Mouse (Mus musculus) layer of hippocampus, postnatal 10 days (tissue): ENCODE measurements around the gene Mx1. TPM values are rescaled to one million over a fixed set of nuclear protein-coding genes. Genes with fewer than 3 reads are reported as not detected.

Experiments
- DNase-seq, 2 experiments: peaks; one replicate each; pipeline ENCODE4 v3.0.0; 2021; ENCODE audit warnings: low spot score in 2 of 2
- long read RNA-seq: library from polyadenylated mRNA; stranded (forward); transcript quantifications from one replicate; pipeline ENCODE4 v2.0.0, GENCODE M21; 2023
- total RNA-seq, 2 experiments: library from RNA; stranded (reverse); gene quantifications; 2 replicates each; pipeline ENCODE4 v1.2.3; 2021

Mx1 gene
- total RNA-seq = 1 to 10 TPM; 1.2 to 1.4 TPM
- long read RNA-seq = 0 reads

DNA sequence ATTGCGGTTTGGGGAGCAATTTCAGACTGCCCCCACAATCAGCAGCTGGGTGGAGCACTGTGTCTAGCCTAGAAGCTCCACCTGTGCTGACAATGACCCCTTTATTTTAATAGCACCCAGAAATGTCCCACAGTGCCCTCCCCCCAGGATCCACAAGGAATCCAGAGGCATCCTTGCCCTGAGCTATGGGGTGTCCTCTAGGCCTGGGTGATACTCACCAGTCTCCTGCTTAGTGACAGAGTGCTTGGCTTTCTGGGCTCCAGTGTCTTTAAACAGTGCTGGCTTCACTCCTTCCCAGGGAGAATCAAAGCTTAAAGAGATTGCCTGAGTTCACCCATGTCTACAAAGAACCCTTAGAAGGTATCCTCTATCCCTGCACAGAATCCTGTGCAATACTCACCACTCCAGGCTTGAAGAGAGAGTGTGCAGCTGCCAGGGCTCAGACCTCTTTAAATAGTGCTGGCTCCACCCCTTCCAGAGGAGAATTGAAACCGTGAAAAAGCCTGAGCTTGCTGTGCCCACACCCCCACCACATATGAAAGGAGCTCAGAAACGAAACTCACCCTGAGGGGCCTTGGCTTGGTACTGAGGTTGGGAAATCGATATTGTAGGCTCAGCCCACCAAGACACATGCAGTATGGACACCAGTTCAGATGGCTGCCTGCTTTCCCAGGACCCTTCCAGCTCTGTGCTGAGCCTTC, at the start of gene Mx1:
Gene Mx1, minus strand, starts transcription at position 427 of the 701 bp plus-strand sequence.
- no peak for DNase-seq

DNA sequence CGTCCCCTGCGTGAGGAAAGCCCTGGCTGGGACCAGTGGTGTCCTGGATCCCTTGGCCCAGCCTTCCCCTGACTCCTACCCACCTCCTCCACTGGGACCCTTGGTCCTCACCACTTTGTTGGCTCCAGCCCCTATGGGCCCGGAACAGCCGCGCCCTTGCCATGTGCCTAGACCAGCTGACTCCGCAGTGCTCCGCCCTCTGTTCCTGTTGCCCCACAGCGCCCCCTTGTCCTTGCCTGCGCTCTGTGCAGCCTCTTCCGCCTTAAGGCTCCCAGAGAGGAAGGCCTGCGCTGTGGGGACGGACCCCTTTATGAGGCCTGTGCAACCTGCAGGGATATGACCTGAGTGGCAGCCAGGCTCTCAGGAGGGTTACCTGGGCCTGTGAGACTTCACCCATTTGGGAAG, 49.6 kb upstream of the Mx1 start:
- DNase-seq = no peak

DNA sequence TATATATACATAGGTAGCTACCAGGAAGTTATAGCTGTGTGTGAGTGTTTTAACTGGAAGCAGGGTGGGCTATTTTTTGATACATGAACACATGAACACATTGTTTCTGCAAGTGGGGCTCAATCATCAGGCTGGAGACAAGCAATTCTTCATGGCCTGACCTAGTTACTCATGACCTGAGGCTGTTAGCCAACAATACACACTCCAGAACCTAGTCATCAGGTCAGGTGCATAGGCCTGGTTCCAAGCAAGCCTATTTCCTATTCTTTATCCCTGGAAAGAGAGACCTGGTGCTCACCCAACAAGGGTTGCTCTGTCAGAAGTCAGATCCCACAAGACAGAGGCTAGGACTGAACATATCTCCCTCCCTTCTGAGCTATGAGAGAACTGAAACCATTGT, 48.8 kb upstream of the Mx1 start:
- DNase-seq = no peak

DNA sequence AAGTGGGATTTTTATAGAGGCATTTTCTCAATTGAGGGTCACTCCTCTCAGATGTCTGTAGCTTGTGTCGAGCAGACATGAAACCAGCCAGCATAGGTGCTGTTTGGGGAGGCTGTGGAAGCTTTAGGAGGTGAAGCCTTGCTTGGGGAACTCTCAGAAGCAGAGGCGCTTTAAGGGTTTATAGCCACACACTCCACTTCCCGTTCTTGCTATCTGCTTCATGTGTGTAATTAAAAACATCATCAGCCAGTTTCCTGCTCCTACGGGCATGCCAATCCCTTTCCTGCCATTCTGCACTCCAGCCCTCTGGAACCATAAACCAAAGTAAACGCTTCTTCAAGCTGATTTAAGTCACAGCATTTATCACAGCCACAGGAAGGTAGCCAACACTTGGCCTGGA, 48.1 kb upstream of the Mx1 start:
- no peak for DNase-seq

DNA sequence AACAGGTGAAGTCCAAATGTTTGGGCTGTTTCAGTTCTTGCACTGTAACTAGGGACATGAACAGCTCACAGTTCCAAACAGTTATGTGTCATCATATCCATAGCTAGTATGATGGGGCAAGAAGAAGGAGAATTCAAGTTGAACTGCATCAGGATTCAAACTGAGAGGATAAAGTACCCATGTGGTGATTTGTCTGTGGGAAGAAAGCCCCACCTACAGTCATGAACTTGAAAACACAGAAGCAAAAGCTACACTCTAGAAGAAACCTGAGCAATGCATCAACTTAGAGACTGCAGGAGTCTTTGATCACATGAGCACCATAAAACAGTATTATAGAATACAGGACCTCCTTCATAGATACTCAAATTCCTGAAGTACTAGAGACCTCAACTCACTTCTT, 45.1 kb upstream of the Mx1 start:
- DNase-seq = no peak

DNA sequence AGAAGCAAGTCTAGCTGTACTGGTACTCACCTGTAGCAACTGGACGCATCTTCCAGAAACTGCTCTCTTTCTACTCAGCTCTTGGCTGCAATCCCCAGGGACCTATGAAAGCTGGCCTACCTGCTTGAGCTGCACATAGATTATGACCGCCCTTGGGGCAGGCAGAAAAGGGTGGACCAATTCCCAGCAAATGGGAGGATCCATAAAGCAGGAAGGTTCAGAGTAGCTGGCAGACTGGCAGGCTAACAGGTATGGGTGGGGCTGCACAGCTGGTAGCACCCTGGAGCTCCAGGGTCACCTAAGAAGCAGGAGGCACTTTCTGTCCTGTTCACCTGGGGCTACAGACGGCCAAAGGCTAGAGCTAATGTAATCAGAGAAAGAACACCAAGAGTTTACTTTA, 42.1 kb upstream of the Mx1 start:
- DNase-seq = no peak

DNA sequence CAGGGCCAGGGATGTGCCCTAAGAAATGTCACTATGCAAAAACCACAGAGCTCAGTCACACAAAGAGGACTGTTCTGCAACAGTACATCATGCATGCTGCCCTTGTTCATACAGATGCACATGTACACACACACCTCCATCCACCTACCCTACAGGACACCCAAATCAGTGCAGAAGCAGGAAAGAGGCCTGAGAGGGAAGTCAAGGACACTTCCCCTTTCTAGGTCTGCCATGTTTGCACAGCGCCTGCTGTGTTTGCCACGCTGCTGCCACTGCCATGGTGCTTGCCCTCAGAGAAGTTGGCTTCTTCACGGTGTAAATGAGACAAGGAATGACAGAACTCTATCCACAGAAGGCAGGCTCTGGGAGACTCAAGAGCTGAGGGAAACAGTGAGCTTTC, 41.1 kb upstream of the Mx1 start:
- no peak for DNase-seq

DNA sequence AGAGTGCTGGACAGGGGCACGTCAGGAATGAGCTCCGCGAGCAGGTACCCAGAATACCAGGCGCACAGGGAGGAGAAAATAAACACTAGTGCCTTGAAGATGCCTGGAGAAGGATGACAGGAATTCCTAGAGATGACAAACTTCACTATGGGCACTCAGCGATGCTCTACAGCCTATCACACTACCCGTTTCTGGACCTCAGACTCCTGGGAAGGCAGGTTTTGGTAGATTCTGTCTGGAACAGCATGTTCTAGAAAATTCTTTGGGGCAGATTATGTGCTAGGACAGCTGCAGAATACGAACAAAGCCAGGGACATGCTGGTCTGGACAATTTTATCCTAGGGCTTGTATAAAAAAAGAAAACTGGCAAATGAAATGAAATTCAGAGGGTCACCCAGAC, 38.2 kb upstream of the Mx1 start:
- DNase-seq = no peak

DNA sequence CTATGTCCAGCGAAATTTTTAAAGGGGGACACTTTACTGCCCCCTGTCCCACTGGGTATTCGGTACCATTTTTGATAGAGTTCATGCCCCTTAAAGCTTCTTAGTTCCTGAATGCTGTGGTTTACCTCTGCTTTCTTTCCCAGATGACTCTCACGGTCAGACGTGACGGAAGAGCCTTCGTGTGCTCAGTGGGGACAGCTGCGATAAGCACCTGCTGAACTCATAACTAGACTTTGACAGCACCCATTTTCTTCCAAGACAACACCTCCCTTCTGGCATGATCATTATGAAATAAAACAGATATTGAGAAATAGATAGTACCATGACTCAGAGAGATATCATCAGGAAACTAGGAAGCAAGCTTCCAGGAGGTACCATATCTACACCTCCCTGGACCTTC, 36.7 kb upstream of the Mx1 start:
- no peak for DNase-seq

DNA sequence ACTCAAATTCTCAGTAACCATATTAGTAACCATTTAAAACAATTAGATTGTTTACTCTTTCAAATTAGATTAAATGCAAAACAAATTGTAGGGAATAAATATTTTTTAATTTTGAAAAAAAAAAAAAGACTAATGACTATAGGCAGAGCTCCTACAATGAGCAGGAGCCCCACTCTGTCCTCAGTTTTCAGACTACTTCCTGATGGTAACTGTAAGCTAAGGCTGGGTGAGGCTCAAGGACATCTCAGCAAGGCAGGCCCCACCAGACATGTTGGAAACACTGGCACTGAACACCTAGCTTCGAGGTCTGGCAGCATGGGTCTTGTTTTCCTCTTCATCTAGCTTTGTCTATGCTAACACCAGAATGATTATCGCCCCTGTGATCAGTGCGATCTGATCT, 35.4 kb upstream of the Mx1 start:
- no peak for DNase-seq

DNA sequence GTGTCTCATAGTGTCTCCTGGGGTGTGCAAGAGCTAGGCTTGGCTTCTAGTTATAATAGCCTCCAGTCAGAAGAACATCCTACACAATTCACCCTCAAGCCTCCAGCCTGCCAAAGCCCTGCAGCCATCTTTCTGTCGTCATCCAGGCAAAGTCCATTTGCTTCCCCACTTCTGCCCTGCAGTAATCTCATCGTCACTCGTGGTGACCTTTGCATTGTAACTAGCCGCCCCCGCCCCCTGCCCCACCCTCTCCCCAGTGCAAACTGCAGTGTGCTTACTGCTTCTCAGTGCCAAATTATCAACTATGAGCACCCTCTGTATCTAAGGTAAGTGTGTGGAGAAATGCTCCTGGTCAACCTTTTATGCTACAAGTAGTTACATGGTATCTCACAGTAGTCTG, 35.0 kb upstream of the Mx1 start:
- DNase-seq = no peak

DNA sequence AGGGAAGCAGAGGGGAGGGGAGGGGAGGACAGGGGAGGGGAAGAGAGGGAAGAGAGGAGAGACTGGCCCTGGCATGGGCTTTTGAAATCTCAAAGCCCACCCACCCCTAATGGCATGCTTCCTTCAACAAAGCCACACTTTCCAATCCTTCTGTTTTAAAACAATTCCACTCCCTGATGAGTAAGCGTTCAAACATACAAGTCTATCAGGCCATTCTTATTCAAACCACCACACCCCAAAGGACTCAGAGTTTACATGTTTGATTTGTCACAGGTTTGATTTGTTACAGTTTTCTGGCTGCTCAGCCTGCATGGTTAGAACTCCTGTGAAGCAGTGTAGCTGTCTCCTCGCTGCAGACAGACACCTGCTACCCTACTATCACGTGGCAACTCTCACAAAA, 33.3 kb upstream of the Mx1 start:
- DNase-seq = no peak

DNA sequence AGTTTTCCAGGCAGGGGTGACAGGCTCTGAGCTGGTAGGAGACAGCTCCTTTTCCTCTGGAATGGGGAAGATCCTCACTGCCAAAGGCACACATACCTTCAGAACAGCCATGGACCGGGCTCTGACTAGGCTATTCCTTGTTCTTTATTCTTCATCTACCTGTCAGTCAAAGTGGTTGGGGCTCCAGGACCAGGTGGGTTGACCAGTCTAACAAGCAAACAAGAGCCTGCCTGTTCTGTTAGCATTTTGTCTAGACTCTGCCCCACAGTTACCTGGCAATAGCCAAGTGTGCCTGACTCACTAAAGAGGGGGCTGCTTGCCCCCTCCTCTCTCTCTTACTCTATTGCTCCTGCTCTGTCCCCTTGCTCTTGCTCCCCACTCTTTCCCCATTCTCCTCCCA, 29.7 kb upstream of the Mx1 start:
- no peak for DNase-seq

DNA sequence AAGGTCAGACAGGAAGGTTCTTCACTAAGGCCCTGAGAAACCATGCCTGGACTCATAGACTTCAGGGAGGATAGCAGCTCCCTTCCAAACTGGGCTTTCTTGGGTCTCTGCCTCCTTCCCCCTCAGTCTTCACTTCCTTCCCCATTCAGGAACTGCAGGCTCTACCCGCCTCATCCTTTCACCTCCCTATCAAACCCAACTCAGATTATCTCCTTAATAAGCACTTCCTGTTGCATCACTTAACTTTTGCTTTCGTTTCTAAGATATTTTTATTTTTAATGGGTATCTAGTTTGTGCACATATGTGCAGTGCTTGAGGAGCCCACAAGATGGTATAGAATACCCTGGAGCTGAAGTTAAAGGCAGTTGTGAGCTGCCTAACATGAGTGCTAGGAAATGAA, 15.9 kb upstream of the Mx1 start:
- DNase-seq = no peak

DNA sequence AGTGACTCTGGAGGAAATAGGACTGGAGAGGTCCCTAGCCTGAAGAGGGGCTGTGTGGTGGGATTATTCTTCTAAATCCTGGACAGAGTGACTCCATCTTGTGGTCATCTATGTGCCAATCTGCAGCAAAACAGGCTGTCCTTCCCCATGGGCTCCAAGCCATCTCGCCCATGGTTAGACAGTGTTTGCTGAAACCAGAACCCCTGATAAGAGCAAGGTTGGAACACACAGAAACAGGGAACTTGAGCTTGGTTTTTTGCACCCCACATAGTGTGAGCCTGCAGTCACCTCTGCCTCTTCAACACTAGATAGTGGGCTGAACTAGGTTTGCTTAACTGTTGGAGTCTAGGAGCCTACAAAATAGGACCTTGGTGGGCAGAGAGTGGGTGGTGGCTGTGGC, 13.8 kb upstream of the Mx1 start:
- DNase-seq = no peak

DNA sequence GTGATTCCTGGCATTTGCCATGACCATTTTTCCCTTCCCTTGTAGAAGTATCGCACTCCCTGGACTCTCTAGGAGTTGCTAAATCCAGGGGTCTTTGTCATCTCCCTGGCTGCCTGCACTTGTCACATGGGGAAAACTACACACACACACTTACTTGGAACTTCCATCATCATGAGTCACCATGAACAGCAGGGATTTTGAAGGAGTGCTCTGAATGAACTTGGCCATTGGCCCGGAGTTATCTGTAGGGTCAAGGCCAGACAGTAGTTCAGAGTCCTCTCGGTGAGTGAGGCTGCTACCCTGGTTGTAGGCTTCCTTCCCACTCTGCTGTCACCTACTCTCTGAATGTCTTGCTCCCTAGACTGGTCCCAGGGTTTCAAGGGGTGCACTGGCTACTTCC, 12.9 kb upstream of the Mx1 start:
- no peak for DNase-seq

DNA sequence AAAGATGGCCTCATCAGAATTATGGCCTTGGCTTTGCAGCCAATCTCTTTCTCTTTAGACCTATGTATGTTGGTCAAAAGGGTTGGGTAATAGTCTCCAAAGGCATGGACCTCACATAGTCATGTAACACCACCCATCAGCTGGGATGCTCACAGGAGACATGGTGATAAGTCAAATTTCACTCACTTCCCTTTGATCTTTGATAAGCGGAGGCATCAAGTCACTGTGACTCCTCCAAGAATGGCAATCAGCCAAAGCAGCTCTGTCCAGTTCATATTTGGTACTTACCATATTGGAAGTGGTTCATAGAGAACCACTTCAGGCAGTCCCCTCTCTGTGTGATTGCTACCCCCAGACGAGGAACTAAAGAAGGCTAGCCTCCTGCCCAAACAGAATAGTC, 12.0 kb upstream of the Mx1 start:
- no peak for DNase-seq

DNA sequence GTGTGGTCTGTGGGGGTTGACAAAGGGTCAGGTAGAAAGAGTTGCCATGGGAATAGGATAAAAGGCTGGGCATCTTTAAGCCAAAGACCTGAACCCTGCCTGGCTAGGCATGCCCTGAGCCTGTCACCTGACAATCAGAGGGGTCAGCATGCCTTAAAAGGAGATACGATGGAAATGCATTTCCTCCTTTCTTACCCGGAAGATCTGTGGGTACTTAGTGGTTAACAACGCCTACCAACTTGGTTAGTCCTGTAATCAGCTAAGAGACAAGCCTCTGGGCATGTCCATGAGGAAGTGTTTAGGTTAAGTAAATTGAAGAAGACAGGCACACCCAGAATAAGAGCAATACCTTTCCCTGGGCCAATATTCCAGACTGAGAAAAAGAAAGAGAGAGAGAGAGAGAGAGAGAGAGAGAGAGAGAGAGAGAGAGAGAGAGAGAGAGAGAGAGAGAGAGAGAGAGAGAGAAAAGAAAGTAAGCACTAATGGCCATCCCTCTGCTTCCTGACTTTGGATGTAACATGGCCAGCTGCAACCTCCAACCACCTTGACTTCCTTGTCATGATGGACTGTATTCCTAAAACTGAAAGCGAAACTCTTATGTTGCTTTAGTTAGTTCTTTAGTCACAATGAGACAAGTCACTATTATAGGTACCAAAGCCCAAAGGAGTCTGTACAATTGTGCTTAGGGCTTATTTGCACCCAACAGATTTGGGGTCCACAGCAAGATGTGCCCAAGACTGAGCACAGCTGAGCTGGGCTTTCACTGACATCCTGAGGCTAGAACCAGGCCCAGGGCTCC, 5.5 kb upstream of the Mx1 start:
- DNase-seq = no peak

DNA sequence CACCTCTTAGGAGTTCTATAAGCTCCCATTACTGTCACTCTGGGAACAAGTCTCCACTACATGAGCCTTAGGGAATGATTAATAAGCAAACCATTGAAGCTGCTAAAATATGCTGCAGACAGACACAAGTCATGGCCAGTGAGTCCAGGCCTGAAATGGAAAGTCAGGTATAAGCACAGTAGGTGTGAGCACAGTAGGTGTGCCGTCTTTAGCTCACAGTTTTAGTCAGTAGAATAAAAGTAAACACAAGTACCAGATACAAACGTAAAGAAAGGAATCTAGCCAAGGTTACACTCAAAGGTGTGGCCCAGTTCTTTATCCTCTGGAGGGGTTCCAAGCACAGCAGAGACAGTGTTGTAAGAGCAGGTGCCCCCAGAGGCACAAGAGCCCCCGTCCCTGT, 4.8 kb upstream of the Mx1 start:
- DNase-seq = no peak

DNA sequence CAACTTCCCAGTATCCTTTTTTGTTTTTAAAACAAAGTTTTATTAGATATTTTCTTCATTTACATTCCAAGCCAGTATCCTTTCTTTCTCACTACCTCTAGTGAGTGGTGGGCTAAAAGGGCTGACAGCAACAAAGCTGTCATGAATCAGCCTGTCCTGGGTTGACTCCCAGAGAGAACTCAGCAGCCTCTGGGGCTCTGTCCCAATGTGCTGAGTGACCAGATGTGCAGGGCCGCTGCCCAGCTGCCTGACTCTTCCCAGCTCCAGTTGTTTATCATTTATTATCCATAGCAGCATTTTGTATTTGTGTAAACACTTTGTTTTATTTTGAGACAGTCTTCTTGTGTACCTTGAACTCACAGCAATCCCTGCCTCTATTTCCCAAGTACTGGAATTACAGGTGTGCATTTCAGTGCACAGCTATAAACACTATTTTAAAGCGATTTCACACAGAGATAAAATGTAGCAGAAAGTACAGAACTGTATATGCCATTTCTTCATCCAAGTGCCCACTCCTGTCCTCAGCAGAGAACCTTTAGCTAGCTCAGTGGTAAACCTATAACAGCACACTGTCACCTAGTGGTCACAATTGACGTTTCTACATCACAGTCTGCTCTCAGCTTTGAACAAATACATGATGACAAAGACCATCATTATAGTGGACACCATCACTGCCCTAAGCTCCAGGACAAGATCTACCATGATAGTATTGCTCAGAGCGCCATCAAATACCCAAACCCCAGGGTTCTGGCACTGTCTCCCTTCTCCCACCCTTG, 3.7 kb upstream of the Mx1 start:
- no peak for DNase-seq

DNA sequence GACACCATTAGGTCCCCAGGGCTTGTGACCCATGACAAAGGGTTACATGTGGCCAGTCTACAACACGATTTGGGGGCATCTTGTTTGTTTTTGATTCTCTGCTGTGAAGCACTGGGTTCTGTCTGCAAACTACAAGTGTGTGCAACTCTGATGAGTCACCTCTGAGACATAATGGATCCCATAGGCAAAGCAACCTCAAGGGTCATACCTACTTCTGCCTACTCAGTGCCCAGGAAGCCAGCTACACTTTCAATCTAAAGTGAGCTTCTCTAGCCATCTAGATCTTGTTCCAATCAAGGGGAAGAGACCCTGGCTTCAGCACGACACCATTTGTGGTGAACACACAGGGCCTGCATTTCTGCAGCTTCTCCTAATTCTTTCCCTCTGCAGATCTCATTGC, 1.4 kb downstream of the Mx1 start:
- no peak for DNase-seq

DNA sequence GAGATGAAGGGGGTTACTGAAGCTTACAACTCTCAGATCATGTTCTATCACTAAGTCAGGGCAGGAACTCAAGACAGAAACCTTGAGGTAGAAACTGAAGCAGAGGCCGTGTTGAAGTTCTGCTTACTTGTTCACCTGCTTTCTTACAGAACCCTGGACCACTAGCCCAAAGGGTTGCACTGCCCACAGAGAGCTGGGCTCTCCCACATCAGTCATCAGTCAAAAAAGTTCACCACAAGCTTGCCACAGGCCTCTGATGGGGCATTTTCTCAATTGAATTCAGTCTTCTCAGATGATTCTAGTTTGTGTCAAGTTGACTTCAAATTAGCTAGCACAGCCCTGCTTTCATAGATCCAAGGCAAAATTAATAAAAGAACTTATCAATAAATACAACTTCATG, 2.9 kb downstream of the Mx1 start:
- DNase-seq = no peak
